Mouse (Mus musculus) CD4-positive, CD25-positive, alpha-beta regulatory T cell, adult 2 months (primary cell): ENCODE data around the gene Gm20532.

Source experiments
- DNase-seq: peaks from one replicate; pipeline ENCODE4 v3.0.0-alpha.2; 2012; ENCODE audit warnings: low read depth, low spot score

Gm20532 gene

GRCm38 (mm10) chr2:26573807-26574206 is 12.6 kb upstream of the Gm20532 start:
- DNase-seq = no peak

- no peak for DNase-seq
Measured at GRCm38 (mm10) chr2:26574862-26575261, 11.6 kb upstream of the Gm20532 start.

GRCm38 (mm10) chr2:26575378-26575777 is 11.1 kb upstream of the Gm20532 start:
- no peak for DNase-seq

GRCm38 (mm10) chr2:26575865-26576264 is 10.6 kb upstream of the Gm20532 start:
- DNase-seq = no peak

- DNase-seq = no peak
Measured at GRCm38 (mm10) chr2:26576462-26576861, 10.0 kb upstream of the Gm20532 start.

GRCm38 (mm10) chr2:26578369-26578768 is 8.1 kb upstream of the Gm20532 start:
- no peak for DNase-seq

GRCm38 (mm10) chr2:26579714-26580113 is 6.7 kb upstream of the Gm20532 start, which contains the start of gene Egfl7:
Gene Egfl7, plus strand, starts transcription at chr2:26580014.
- no peak for DNase-seq

- DNase-seq = no peak
Measured at GRCm38 (mm10) chr2:26580751-26581150, 5.7 kb upstream of the Gm20532 start.

GRCm38 (mm10) chr2:26582203-26582602 is 4.2 kb upstream of the Gm20532 start:
- no peak for DNase-seq

- no peak for DNase-seq
Measured at GRCm38 (mm10) chr2:26582741-26583140, 3.7 kb upstream of the Gm20532 start.

GRCm38 (mm10) chr2:26583640-26584039 is 2.8 kb upstream of the Gm20532 start:
- no peak for DNase-seq

GRCm38 (mm10) chr2:26585713-26586112 is 726 bp upstream of the Gm20532 start:
- DNase-seq = no peak

GRCm38 (mm10) chr2:26587044-26587405 is 586 bp downstream of the Gm20532 start:
- peak; percentile 50 for DNase-seq

GRCm38 (mm10) chr2:26588573-26588972 is 2.1 kb downstream of the Gm20532 start:
- no peak for DNase-seq

- DNase-seq = no peak
Measured at GRCm38 (mm10) chr2:26589284-26589683, 2.8 kb downstream of the Gm20532 start.

GRCm38 (mm10) chr2:26590282-26590681 is 3.8 kb downstream of the Gm20532 start:
- DNase-seq = no peak

- DNase-seq = no peak
Measured at GRCm38 (mm10) chr2:26590962-26591361, 4.5 kb downstream of the Gm20532 start.

GRCm38 (mm10) chr2:26591416-26591815 is 5.0 kb downstream of the Gm20532 start:
- no peak for DNase-seq

- no peak for DNase-seq
Measured at GRCm38 (mm10) chr2:26593211-26594021, 7.0 kb downstream of the Gm20532 start.

GRCm38 (mm10) chr2:26594022-26594346 is 7.5 kb downstream of the Gm20532 start:
- DNase-seq = peak; percentile 88

- no peak for DNase-seq
Measured at GRCm38 (mm10) chr2:26594461-26594933, 8.1 kb downstream of the Gm20532 start.

GRCm38 (mm10) chr2:26594934-26595724 is 8.7 kb downstream of the Gm20532 start:
- no peak for DNase-seq
